Mouse (Mus musculus) lung, postnatal 0 days (tissue): ENCODE data around the gene Mnat1.

Source experiments
- CTCF ChIP-seq: IDR thresholded peaks from 2 replicates; pipeline ENCODE4 v1.5.1; 2016; ENCODE audit warnings: antibody characterized with exemption, mild to moderate bottlenecking
- EP300 ChIP-seq: IDR thresholded peaks from 2 replicates; pipeline ENCODE4 v1.6.1; 2016; ENCODE audit warnings: antibody characterized with exemption, mild to moderate bottlenecking, control low read depth

GRCm38 (mm10) chr12:73094189-73094588 is 29.3 kb upstream of the Mnat1 start:
- no peak for TF ChIP-seq CTCF
- TF ChIP-seq EP300 = no peak
